Mouse (Mus musculus): ENCODE data around the gene Ncmap.

The Ncmap gene

GRCm38 (mm10) chr4:135352326-135353065 lies 45.5 kb downstream of the Ncmap start:
- no peak for DNase-seq (ENCODE audit: low spot score in 2 of 2)

- no peak for DNase-seq (ENCODE audit: low spot score in 2 of 2)
Measured at GRCm38 (mm10) chr4:135337376-135337942, 60.6 kb downstream of the Ncmap start.

GRCm38 (mm10) chr4:135336023-135336357 lies 62.0 kb downstream of the Ncmap start:
- DNase-seq (ENCODE audit: low spot score in 2 of 2): no peak

- DNase-seq (ENCODE audit: low spot score in 2 of 2): no peak
Measured at GRCm38 (mm10) chr4:135335327-135336022, 62.6 kb downstream of the Ncmap start.

GRCm38 (mm10) chr4:135326469-135326868 lies 71.6 kb downstream of the Ncmap start:
- DNase-seq (ENCODE audit: low spot score in 2 of 2): no peak

- no peak for DNase-seq (ENCODE audit: low spot score in 2 of 2)
Measured at GRCm38 (mm10) chr4:135326046-135326445, 72.0 kb downstream of the Ncmap start.

GRCm38 (mm10) chr4:135323021-135323420 lies 75.0 kb downstream of the Ncmap start:
- DNase-seq (ENCODE audit: low spot score in 2 of 2): no peak
